Mouse (Mus musculus) stomach, postnatal 0 days (tissue): Measurements from ENCODE around the gene Cerkl. TPM values are rescaled to one million over a fixed set of nuclear protein-coding genes. Genes with fewer than 3 reads are reported as not detected.
A peak's percentile ranks its signal among the peaks of the same experiment; 100 is the strongest.

ENCODE experiments used
- ATAC-seq: fragments of 200-750 bp; cut with Nextera tagmentation; 2 replicates; pipeline ENCODE4 v1.8.0; 2017; ENCODE audit not compliant: low FRiP score, low TSS enrichment
- DNase-seq: peaks from one replicate; pipeline ENCODE4 v3.0.0-alpha.2; 2016; ENCODE audit warnings: low spot score
- H3K27ac ChIP-seq: fragments of 300-500 bp; sonication (generic); replicated peaks from 2 replicates; pipeline ENCODE4 v1.5.1; 2014; ENCODE audit warnings: mild to moderate bottlenecking, control low read depth
- H3K27me3 ChIP-seq: fragments of 300-500 bp; sonication (generic); 2 replicates; pipeline ENCODE4 v1.6.1; 2014; ENCODE audit warnings: low read length; ENCODE audit not compliant: control insufficient read depth, insufficient read depth
- H3K36me3 ChIP-seq: fragments of 300-500 bp; sonication (generic); 2 replicates; pipeline ENCODE4 v1.6.1; 2014; ENCODE audit warnings: low read length, mixed read lengths; ENCODE audit not compliant: control insufficient read depth, insufficient read depth
- H3K4me1 ChIP-seq: fragments of 300-500 bp; sonication (generic); replicated peaks from 2 replicates; pipeline ENCODE4 v1.6.1; 2014; ENCODE audit warnings: antibody characterized with exemption; ENCODE audit not compliant: control insufficient read depth, insufficient read depth
- H3K4me2 ChIP-seq: fragments of 300-500 bp; sonication (generic); replicated peaks from 2 replicates; pipeline ENCODE4 v1.6.1; 2014; ENCODE audit warnings: low read depth, mild to moderate bottlenecking, control low read depth, moderate library complexity
- H3K4me3 ChIP-seq: fragments of 300-500 bp; sonication (generic); 2 replicates; pipeline ENCODE4 v1.5.1; 2014; ENCODE audit warnings: low read depth, low read length, control low read depth
- H3K9ac ChIP-seq: fragments of 300-500 bp; sonication (generic); 2 replicates; pipeline ENCODE4 v1.6.1; 2014; ENCODE audit warnings: mild to moderate bottlenecking, low read length, control low read depth, mixed read lengths
- H3K9me3 ChIP-seq: fragments of 300-500 bp; sonication (generic); 2 replicates; pipeline ENCODE4 v1.6.1; 2016; ENCODE audit warnings: low read length; ENCODE audit not compliant: control insufficient read depth
- CTCF ChIP-seq: IDR thresholded peaks from 2 replicates; pipeline ENCODE4 v1.5.1; 2016; ENCODE audit warnings: antibody characterized with exemption, low read depth, mild to moderate bottlenecking, moderate library complexity
- EP300 ChIP-seq: optimal IDR thresholded peaks from 2 replicates; pipeline ENCODE3; 2016; ENCODE audit warnings: antibody characterized with exemption
- WGBS: fragments of 180-500 bp; shearing (Covaris S2); extraction: QIAGEN DNeasy Blood & Tissue Kit; methylation state at CpG from one replicate; pipeline ENCODE4 v1.1.7; 2014; 5-methylcytosine and 5-hydroxymethylcytosine counted together
- polyA plus RNA-seq: library from polyadenylated mRNA; unstranded; fragments of >200 nt; fragmentation: Nextera tagmentation; extraction: Ambion mirVana; gene quantifications from 2 replicates; pipeline ENCODE4 v1.2.1, GENCODE M21; 2015

The Cerkl gene
- 0.67 and 1.2 TPM in 2 replicates for polyA plus RNA-seq

GRCm38 (mm10) chr2:79456575-79457349, at the start of gene Cerkl, which contains the start of gene Neurod1:
Gene Cerkl (minus strand): TSS chr2:79456785.
Gene Neurod1 (minus strand): TSS chr2:79456751.
- 1% methylated on average over 39 of the region's 42 CpGs for WGBS
- H3K9ac ChIP-seq = no peak within 1 kb of the TSS
- DNase-seq = peak; percentile 24
- H3K4me2 ChIP-seq = peak within 1 kb of the TSS; percentile 38
- H3K9me3 ChIP-seq = no peaks in the 10 kb centered on the region
- H3K27ac ChIP-seq = no peak within 1 kb of the TSS
- 0 out of 2 replicates have a peak, but pooled peaks have one; percentile 47 for ATAC-seq
- H3K36me3 ChIP-seq = no peaks in the 10 kb centered on the region
- peaks cover 37% of the 10 kb centered on the region for H3K27me3 ChIP-seq
- TF ChIP-seq EP300 = no peak
- TF ChIP-seq CTCF = no peak
- peak within 1 kb of the TSS; percentile 17; the same call in 1 of the 2 replicates for H3K4me3 ChIP-seq
- no peaks in the 10 kb centered on the region for H3K4me1 ChIP-seq

GRCm38 (mm10) chr2:79498990-79499755, 42.6 kb upstream of the Cerkl start:
- Histone ChIP-seq H3K27ac (no peak overlapping the region), H3K9ac (no peak overlapping the region), H3K27me3 (no peaks in the 10 kb centered on the region), H3K4me3 (no peak overlapping the region), H3K36me3 (no peaks in the 10 kb centered on the region), H3K4me2 (no peak overlapping the region), H3K9me3 (no peaks in the 10 kb centered on the region), H3K4me1 (no peaks in the 10 kb centered on the region)
- ATAC-seq = peak; percentile 71
- DNase-seq = peak; percentile 85
- peak; percentile 95 for TF ChIP-seq CTCF
- TF ChIP-seq EP300 = no peak
- 19% methylated on average over 10 of the region's 10 CpGs for WGBS

GRCm38 (mm10) chr2:79485127-79485526, 28.5 kb upstream of the Cerkl start:
- WGBS = 64% methylated on average over 3 of the region's 3 CpGs
- no peak for ATAC-seq
- Histone ChIP-seq H3K36me3 (no peaks in the 10 kb centered on the region), H3K27me3 (no peaks in the 10 kb centered on the region), H3K27ac (no peak overlapping the region), H3K4me1 (no peaks in the 10 kb centered on the region), H3K9me3 (no peaks in the 10 kb centered on the region), H3K4me3 (no peak overlapping the region), H3K9ac (no peak overlapping the region), H3K4me2 (no peak overlapping the region)
- no peak for TF ChIP-seq EP300
- TF ChIP-seq CTCF = no peak
- DNase-seq = no peak

- Histone ChIP-seq H3K4me2 (no peak overlapping the region), H3K9me3 (no peaks in the 10 kb centered on the region), H3K27me3 (no peaks in the 10 kb centered on the region), H3K27ac (no peak overlapping the region), H3K9ac (no peak overlapping the region), H3K36me3 (no peaks in the 10 kb centered on the region), H3K4me1 (no peaks in the 10 kb centered on the region), H3K4me3 (no peak overlapping the region)
- WGBS = 93% methylated on average over 2 of the region's 2 CpGs
- no peak for DNase-seq
- no peak for ATAC-seq
- no peak for TF ChIP-seq EP300
Observed at GRCm38 (mm10) chr2:79482511-79482910, 25.9 kb upstream of the Cerkl start.

GRCm38 (mm10) chr2:79462411-79462810, 5.8 kb upstream of the Cerkl start:
- no peak for TF ChIP-seq EP300
- no peak for TF ChIP-seq CTCF
- ATAC-seq = no peak
- H3K27me3 ChIP-seq = peaks cover 19% of the 10 kb centered on the region
- no peaks in the 10 kb centered on the region for H3K4me1 ChIP-seq
- 80% methylated on average over 4 of the region's 4 CpGs for WGBS
- no peaks in the 10 kb centered on the region for H3K36me3 ChIP-seq
- H3K4me2 ChIP-seq = no peak overlapping the region
- H3K9me3 ChIP-seq = no peaks in the 10 kb centered on the region
- no peak overlapping the region for H3K4me3 ChIP-seq
- no peak for DNase-seq
- H3K27ac ChIP-seq = no peak overlapping the region
- no peak overlapping the region for H3K9ac ChIP-seq

- H3K27ac ChIP-seq = no peak overlapping the region
Observed at GRCm38 (mm10) chr2:79461861-79462260, 5.3 kb upstream of the Cerkl start.

More at GRCm38 (mm10) chr2:79461861-79462260, 5.3 kb upstream of the Cerkl start:
- Histone ChIP-seq H3K36me3 (no peaks in the 10 kb centered on the region), H3K4me3 (no peak overlapping the region), H3K4me2 (no peak overlapping the region), H3K4me1 (no peaks in the 10 kb centered on the region), H3K9me3 (no peaks in the 10 kb centered on the region), H3K9ac (no peak overlapping the region), H3K27me3 (peaks cover 23% of the 10 kb centered on the region)
- TF ChIP-seq CTCF = no peak
- TF ChIP-seq EP300 = no peak
- 88% methylated on average over 2 of the region's 2 CpGs for WGBS
- DNase-seq (no peak), ATAC-seq (no peak)
